Mouse (Mus musculus): ENCODE data around the gene Socs7. TPM values are rescaled to one million over a fixed set of nuclear protein-coding genes. Genes with fewer than 3 reads are reported as not detected.

The Socs7 gene
- polyA plus RNA-seq, 2 experiments: 2.6 to 13.7 TPM

DNA sequence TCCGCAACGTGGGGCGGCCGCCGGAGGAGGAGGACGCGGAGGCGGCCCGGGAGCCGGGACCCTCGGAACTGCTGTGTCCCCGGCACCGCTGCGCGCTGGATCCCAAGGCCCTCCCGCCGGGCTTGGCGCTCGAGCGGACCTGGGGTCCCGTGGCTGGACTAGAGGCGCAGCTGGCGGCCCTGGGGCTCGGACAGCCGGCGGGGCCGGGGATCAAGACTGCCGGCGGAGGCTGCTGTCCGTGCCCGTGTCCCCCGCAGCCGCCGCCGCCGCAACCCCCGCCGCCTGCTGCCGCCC is 245 bp downstream of the Socs7 start:
- Histone ChIP-seq H3K27me3 (ENCODE audit: control insufficient read depth, insufficient read depth, low read length) (no peaks in the 10 kb centered on the region), H3K4me2 (replicated peaks; ENCODE audit: low read depth, low read length, severe bottlenecking) (peak overlapping the region; percentile 84), H3K4me1 (ENCODE audit: control insufficient read depth, insufficient read depth, low read length) (peaks cover 28% of the 10 kb centered on the region), H3K27ac (replicated peaks; ENCODE audit: low read depth, low read length) (peak overlapping the region; percentile 79), H3K9ac (ENCODE audit: low read depth, low read length, severe bottlenecking) (peak overlapping the region; percentile 91), H3K4me3 (replicated peaks; ENCODE audit: low read length) (peak overlapping the region; percentile 96), H3K9me3 (ENCODE audit: control insufficient read depth, low read length) (no peaks in the 10 kb centered on the region), H3K36me3 (ENCODE audit: control insufficient read depth, insufficient read depth, low read length) (peaks cover 3% of the 10 kb centered on the region; the same call in 1 of the 2 replicates)
- ATAC-seq (ENCODE audit: low FRiP score, low read depth): peak; percentile 32
- DNase-seq (ENCODE audit: low spot score): no peak
- no peak for TF ChIP-seq POLR2A (IDR thresholded peaks at IDR 0.05; ENCODE audit: borderline replicate concordance, extremely low read depth, insufficient read depth, insufficient read length)
- WGBS: 0% methylated on average over 9 of the region's 39 CpGs

DNA sequence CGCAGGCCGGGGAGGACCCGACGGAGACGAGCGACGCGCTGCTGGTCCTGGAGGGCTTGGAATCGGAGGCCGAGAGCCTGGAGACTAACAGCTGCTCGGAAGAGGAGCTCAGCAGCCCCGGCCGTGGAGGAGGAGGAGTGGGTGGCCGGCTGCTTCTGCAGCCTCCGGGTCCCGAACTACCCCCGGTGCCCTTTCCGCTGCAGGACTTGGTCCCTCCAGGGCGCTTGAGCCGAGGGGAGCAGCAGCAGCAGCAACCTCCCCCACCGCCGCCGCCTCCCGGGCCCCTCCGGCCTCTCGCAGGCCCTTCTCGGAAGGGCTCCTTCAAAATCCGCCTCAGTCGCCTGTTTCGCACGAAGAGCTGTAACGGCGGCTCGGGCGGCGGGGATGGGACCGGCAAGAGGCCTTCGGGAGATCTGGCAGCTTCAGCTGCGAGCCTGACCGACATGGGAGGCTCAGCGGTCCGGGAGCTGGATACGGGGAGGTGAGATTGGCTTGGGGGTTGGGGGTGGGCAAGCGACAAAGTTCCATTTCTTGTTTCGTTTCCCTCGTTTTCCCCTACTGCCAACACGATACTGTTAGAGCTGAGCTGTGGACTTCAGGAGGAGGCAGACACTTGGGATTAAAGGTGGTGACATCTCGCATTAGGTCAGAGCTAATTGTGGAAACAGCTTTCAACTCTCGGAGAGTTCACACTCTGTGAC is 742 bp downstream of the Socs7 start:
- no peak for TF ChIP-seq POLR2A (IDR thresholded peaks at IDR 0.05; ENCODE audit: borderline replicate concordance, extremely low read depth, insufficient read depth, insufficient read length)
- peak overlapping the region; percentile 84 for H3K4me2 ChIP-seq (replicated peaks; ENCODE audit: low read depth, low read length, severe bottlenecking)
- 0% methylated on average over 31 of the region's 49 CpGs for WGBS
- H3K4me3 ChIP-seq (replicated peaks; ENCODE audit: low read length): peak overlapping the region; percentile 96
- H3K27me3 ChIP-seq (ENCODE audit: control insufficient read depth, insufficient read depth, low read length): no peaks in the 10 kb centered on the region
- peak overlapping the region; percentile 79 for H3K27ac ChIP-seq (replicated peaks; ENCODE audit: low read depth, low read length)
- peak overlapping the region; percentile 91 for H3K9ac ChIP-seq (ENCODE audit: low read depth, low read length, severe bottlenecking)
- ATAC-seq (ENCODE audit: low FRiP score, low read depth) (0 out of 2 replicates have a peak, but pooled peaks have one; percentile 1), DNase-seq (ENCODE audit: low spot score) (no peak)
- peaks cover 28% of the 10 kb centered on the region for H3K4me1 ChIP-seq (ENCODE audit: control insufficient read depth, insufficient read depth, low read length)
- peaks cover 3% of the 10 kb centered on the region; the same call in 1 of the 2 replicates for H3K36me3 ChIP-seq (ENCODE audit: control insufficient read depth, insufficient read depth, low read length)
- H3K9me3 ChIP-seq (ENCODE audit: control insufficient read depth, low read length): no peaks in the 10 kb centered on the region

DNA sequence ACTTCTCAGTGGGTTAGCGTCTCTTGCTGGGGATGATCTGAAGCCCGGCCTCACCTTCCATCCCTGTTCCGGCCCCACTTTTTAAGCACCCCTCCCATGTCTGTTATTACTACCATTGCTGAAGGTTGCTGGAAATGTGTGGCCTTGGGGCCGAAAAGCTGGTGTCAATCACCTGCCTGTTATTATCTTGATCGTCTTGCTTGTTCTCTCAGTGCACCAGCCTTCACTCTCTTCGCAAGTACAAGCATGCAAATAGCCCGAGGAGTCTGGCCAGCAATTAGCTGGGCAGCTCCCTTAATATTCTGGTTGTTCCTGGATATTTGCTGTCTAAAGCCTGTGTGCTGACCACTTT is 1.3 kb downstream of the Socs7 start:
- no peaks in the 10 kb centered on the region for H3K27me3 ChIP-seq (ENCODE audit: control insufficient read depth, insufficient read depth, low read length)
- no peak for ATAC-seq (ENCODE audit: low FRiP score, low read depth)
- peak overlapping the region; percentile 91 for H3K9ac ChIP-seq (ENCODE audit: low read depth, low read length, severe bottlenecking)
- peak overlapping the region; percentile 96 for H3K4me3 ChIP-seq (replicated peaks; ENCODE audit: low read length)
- H3K4me2 ChIP-seq (replicated peaks; ENCODE audit: low read depth, low read length, severe bottlenecking): peak overlapping the region; percentile 84
- WGBS: under 1% methylated on average over 7 of the region's 7 CpGs
- peaks cover 28% of the 10 kb centered on the region for H3K4me1 ChIP-seq (ENCODE audit: control insufficient read depth, insufficient read depth, low read length)
- H3K27ac ChIP-seq (replicated peaks; ENCODE audit: low read depth, low read length): no peak overlapping the region
- peaks cover 3% of the 10 kb centered on the region; the same call in 1 of the 2 replicates for H3K36me3 ChIP-seq (ENCODE audit: control insufficient read depth, insufficient read depth, low read length)
- no peak for TF ChIP-seq POLR2A (IDR thresholded peaks at IDR 0.05; ENCODE audit: borderline replicate concordance, extremely low read depth, insufficient read depth, insufficient read length)
- no peaks in the 10 kb centered on the region for H3K9me3 ChIP-seq (ENCODE audit: control insufficient read depth, low read length)
- DNase-seq (ENCODE audit: low spot score): no peak

DNA sequence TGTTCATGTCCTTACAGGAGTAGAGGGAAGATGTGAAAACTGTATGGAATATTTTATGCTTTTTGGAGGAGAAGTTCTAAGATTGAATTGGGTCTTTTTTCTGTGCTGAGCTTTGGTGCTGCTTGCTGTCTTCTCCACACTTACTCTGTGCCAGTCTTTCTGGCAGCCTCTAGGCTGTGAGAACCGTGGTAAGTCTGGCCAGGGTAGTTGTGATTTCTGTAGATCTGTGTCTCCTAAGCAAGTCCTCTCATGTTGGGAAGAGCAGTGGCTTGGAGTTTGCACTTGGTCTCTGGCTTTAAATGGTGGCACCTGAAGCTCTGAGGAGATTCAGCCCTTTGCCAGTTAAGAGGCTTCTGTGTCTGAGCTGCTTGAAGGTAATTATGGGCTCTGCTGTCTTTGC is 3.2 kb downstream of the Socs7 start:
- 50% methylated on average over 1 of the region's 1 CpGs for WGBS
- ATAC-seq (ENCODE audit: low FRiP score, low read depth) (no peak), DNase-seq (ENCODE audit: low spot score) (no peak)
- no peak overlapping the region for H3K27ac ChIP-seq (replicated peaks; ENCODE audit: low read depth, low read length)
- no peaks in the 10 kb centered on the region for H3K27me3 ChIP-seq (ENCODE audit: control insufficient read depth, insufficient read depth, low read length)
- no peaks in the 10 kb centered on the region for H3K9me3 ChIP-seq (ENCODE audit: control insufficient read depth, low read length)
- no peak for TF ChIP-seq POLR2A (IDR thresholded peaks at IDR 0.05; ENCODE audit: borderline replicate concordance, extremely low read depth, insufficient read depth, insufficient read length)
- H3K9ac ChIP-seq (ENCODE audit: low read depth, low read length, severe bottlenecking): no peak overlapping the region
- H3K4me1 ChIP-seq (ENCODE audit: control insufficient read depth, insufficient read depth, low read length): peaks cover 33% of the 10 kb centered on the region
- no peak overlapping the region for H3K4me2 ChIP-seq (replicated peaks; ENCODE audit: low read depth, low read length, severe bottlenecking)
- H3K36me3 ChIP-seq (ENCODE audit: control insufficient read depth, insufficient read depth, low read length): peaks cover 3% of the 10 kb centered on the region; the same call in 1 of the 2 replicates
- H3K4me3 ChIP-seq (replicated peaks; ENCODE audit: low read length): no peak overlapping the region

DNA sequence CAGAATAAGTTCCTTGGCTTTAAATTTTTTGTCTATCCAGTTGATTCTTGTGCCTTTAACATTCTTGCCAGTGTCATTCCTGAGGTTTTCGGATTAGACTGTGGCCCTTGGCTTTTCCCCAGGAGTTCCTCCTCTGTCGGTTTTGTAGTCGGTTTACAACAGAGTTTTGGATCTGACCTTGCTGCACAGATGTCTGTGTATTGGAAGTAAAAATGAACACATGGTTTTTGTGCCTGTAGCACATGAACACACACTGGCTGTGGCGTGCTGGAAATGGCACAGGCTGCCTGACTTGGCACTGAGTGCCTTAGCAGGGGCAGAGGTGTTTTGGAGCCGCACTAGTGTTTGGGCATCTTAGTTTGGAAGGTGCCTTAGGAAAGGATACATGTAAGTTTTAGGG is 6.2 kb downstream of the Socs7 start:
- DNase-seq (ENCODE audit: low spot score) (no peak), ATAC-seq (ENCODE audit: low FRiP score, low read depth) (no peak)
- 74% methylated on average over 5 of the region's 5 CpGs for WGBS
- Histone ChIP-seq H3K27ac (replicated peaks; ENCODE audit: low read depth, low read length) (no peak overlapping the region), H3K36me3 (ENCODE audit: control insufficient read depth, insufficient read depth, low read length) (peaks cover 9% of the 10 kb centered on the region; the same call in 1 of the 2 replicates), H3K27me3 (ENCODE audit: control insufficient read depth, insufficient read depth, low read length) (no peaks in the 10 kb centered on the region), H3K4me3 (replicated peaks; ENCODE audit: low read length) (no peak overlapping the region), H3K9me3 (ENCODE audit: control insufficient read depth, low read length) (no peaks in the 10 kb centered on the region), H3K4me2 (replicated peaks; ENCODE audit: low read depth, low read length, severe bottlenecking) (no peak overlapping the region), H3K9ac (ENCODE audit: low read depth, low read length, severe bottlenecking) (no peak overlapping the region), H3K4me1 (ENCODE audit: control insufficient read depth, insufficient read depth, low read length) (peaks cover 27% of the 10 kb centered on the region)
- TF ChIP-seq POLR2A (IDR thresholded peaks at IDR 0.05; ENCODE audit: borderline replicate concordance, extremely low read depth, insufficient read depth, insufficient read length): no peak

Measured in limb, embryonic 14.5 days (tissue).